Mouse (Mus musculus): ENCODE data around the gene Gm29797. TPM values are rescaled to one million over a fixed set of nuclear protein-coding genes. Genes with fewer than 3 reads are reported as not detected.

Gm29797 gene
- polyA plus RNA-seq, 1 experiment from 2014 or later, result not detected

DNA sequence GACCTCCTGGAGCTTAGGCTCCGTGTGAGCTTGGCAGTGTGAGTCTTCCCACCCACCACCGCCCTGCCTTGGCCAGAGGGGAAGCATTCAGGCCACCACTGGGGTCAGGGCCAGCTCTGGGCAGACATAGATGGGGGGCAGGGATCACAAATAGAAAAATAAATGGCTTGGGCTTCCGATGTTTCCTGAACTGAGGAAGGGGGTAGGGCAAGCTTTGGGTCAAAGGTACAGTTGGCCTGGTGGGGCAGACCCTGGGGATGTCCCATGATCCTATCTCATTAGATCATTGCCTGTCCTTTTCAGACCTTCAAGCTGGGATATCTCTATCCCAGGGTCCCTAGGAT, 20.9 kb downstream of the Gm29797 start:
- Histone ChIP-seq H3K4me3 (ENCODE audit: low read length) (no peak overlapping the region), H3K4me1 (ENCODE audit: control insufficient read depth, insufficient read depth, low read length) (peaks cover 14% of the 10 kb centered on the region), H3K27me3 (ENCODE audit: control insufficient read depth, insufficient read depth, low read length) (peaks cover 8% of the 10 kb centered on the region), H3K27ac (ENCODE audit: low read length) (peak overlapping the region; percentile 78), H3K4me2 (ENCODE audit: low read depth, low read length) (no peak overlapping the region), H3K9me3 (replicated peaks; ENCODE audit: control insufficient read depth, low read length) (no peaks in the 10 kb centered on the region), H3K9ac (ENCODE audit: low read length) (no peak overlapping the region), H3K36me3 (ENCODE audit: control insufficient read depth, insufficient read depth) (no peaks in the 10 kb centered on the region)
- WGBS, result 46% methylated on average over 3 of the region's 3 CpGs
- no peak for ATAC-seq (replicated peaks; ENCODE audit: extremely low read depth, insufficient read depth, low FRiP score)

DNA sequence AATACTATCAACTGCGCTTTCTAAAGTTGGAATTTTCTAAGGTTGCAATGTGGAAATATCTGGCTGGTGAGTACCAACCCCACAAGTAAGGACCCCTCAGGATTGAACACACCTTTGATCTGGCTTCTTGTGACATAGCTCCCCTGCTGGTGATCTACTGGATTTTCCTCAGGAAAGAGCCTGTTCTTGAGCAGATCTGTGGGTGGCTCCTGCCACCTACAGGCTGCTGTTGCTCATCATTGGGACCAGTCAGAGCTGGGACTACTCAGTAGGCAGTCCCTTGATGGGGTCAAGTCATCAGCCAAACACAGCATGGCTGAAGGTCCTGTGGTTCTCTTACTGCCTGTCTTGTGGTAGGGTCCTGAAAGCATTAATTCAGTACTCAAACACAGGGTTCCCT, 21.9 kb downstream of the Gm29797 start:
- no peaks in the 10 kb centered on the region for H3K36me3 ChIP-seq (ENCODE audit: control insufficient read depth, insufficient read depth)
- ATAC-seq (replicated peaks; ENCODE audit: extremely low read depth, insufficient read depth, low FRiP score), result peak; percentile 63
- WGBS, result 35% methylated on average over 1 of the region's 1 CpGs

GRCm38 (mm10) chr2:181679951-181680715, 23.3 kb downstream of the Gm29797 start, which contains the start of gene Tcea2:
Gene Tcea2, plus strand, starts transcription at chr2:181680310.
- under 1% methylated on average over 56 of the region's 69 CpGs for WGBS
- H3K4me1 ChIP-seq (ENCODE audit: control insufficient read depth, insufficient read depth, low read length), result peaks cover 14% of the 10 kb centered on the region
- H3K27me3 ChIP-seq (ENCODE audit: control insufficient read depth, insufficient read depth, low read length), result no peaks in the 10 kb centered on the region
- H3K9ac ChIP-seq (ENCODE audit: low read length), result peak within 1 kb of the TSS; percentile 78
- no peaks in the 10 kb centered on the region for H3K9me3 ChIP-seq (replicated peaks; ENCODE audit: control insufficient read depth, low read length)
- peak within 1 kb of the TSS; percentile 79 for H3K4me2 ChIP-seq (ENCODE audit: low read depth, low read length)
- H3K36me3 ChIP-seq (ENCODE audit: control insufficient read depth, insufficient read depth), result peaks cover 2% of the 10 kb centered on the region; the same call in 1 of the 2 replicates
- peak within 1 kb of the TSS; percentile 76 for H3K4me3 ChIP-seq (ENCODE audit: low read length)
- peak within 1 kb of the TSS; percentile 56 for H3K27ac ChIP-seq (ENCODE audit: low read length)
- peak; percentile 39 for ATAC-seq (replicated peaks; ENCODE audit: extremely low read depth, insufficient read depth, low FRiP score)

More for the DNA sequence above, 21.9 kb downstream of the Gm29797 start:
- Histone ChIP-seq H3K27me3 (ENCODE audit: control insufficient read depth, insufficient read depth, low read length) (no peaks in the 10 kb centered on the region), H3K4me3 (ENCODE audit: low read length) (no peak overlapping the region), H3K9me3 (replicated peaks; ENCODE audit: control insufficient read depth, low read length) (no peaks in the 10 kb centered on the region), H3K27ac (ENCODE audit: low read length) (no peak overlapping the region; the same call in 1 of the 2 replicates), H3K4me2 (ENCODE audit: low read depth, low read length) (no peak overlapping the region), H3K4me1 (ENCODE audit: control insufficient read depth, insufficient read depth, low read length) (peaks cover 14% of the 10 kb centered on the region), H3K9ac (ENCODE audit: low read length) (no peak overlapping the region)

GRCm38 (mm10) chr2:181680716-181681117, 23.9 kb downstream of the Gm29797 start:
- peak overlapping the region; percentile 78 for H3K9ac ChIP-seq (ENCODE audit: low read length)
- H3K36me3 ChIP-seq (ENCODE audit: control insufficient read depth, insufficient read depth), result peaks cover 2% of the 10 kb centered on the region; the same call in 1 of the 2 replicates
- H3K27me3 ChIP-seq (ENCODE audit: control insufficient read depth, insufficient read depth, low read length), result no peaks in the 10 kb centered on the region
- peak; percentile 8 for ATAC-seq (replicated peaks; ENCODE audit: extremely low read depth, insufficient read depth, low FRiP score)
- H3K4me1 ChIP-seq (ENCODE audit: control insufficient read depth, insufficient read depth, low read length), result peaks cover 8% of the 10 kb centered on the region
- peak overlapping the region; percentile 76 for H3K4me3 ChIP-seq (ENCODE audit: low read length)
- peak overlapping the region; percentile 79 for H3K4me2 ChIP-seq (ENCODE audit: low read depth, low read length)
- no peak overlapping the region; the same call in 1 of the 2 replicates for H3K27ac ChIP-seq (ENCODE audit: low read length)
- no peaks in the 10 kb centered on the region for H3K9me3 ChIP-seq (replicated peaks; ENCODE audit: control insufficient read depth, low read length)
- 15% methylated on average over 7 of the region's 7 CpGs for WGBS

- Histone ChIP-seq H3K9ac (ENCODE audit: low read length) (no peak overlapping the region), H3K27ac (ENCODE audit: low read length) (no peak overlapping the region), H3K4me1 (ENCODE audit: control insufficient read depth, insufficient read depth, low read length) (peaks cover 7% of the 10 kb centered on the region; the same call in 1 of the 2 replicates), H3K36me3 (ENCODE audit: control insufficient read depth, insufficient read depth) (peaks cover 2% of the 10 kb centered on the region; the same call in 1 of the 2 replicates), H3K9me3 (replicated peaks; ENCODE audit: control insufficient read depth, low read length) (no peaks in the 10 kb centered on the region), H3K27me3 (ENCODE audit: control insufficient read depth, insufficient read depth, low read length) (no peaks in the 10 kb centered on the region), H3K4me2 (ENCODE audit: low read depth, low read length) (no peak overlapping the region), H3K4me3 (ENCODE audit: low read length) (no peak overlapping the region)
- WGBS, result 84% methylated on average over 1 of the region's 1 CpGs
- ATAC-seq (replicated peaks; ENCODE audit: extremely low read depth, insufficient read depth, low FRiP score), result no peak
These were observed 25.1 kb downstream of the Gm29797 start for GRCm38 (mm10) chr2:181681978-181682377.

DNA sequence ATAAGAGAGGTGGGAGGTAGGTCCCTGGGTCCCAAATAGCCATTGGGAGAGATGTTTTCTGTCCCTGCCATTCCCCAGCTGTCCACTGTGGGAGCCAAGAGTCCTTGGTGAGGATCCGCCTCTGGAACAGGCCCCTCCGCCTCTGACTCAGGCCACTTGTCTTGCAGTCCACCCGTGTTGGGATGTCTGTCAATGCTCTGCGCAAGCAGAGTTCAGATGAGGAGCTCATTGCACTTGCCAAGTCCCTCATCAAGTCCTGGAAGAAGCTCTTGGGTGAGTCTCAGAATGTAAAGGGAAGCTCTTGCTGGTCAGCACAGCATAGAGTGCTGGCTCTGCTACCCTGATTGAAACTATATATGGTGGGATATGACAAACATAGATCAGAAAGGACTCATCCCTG, 26.5 kb downstream of the Gm29797 start:
- no peak for ATAC-seq (replicated peaks; ENCODE audit: extremely low read depth, insufficient read depth, low FRiP score)
- H3K4me1 ChIP-seq (ENCODE audit: control insufficient read depth, insufficient read depth, low read length), result peaks cover 7% of the 10 kb centered on the region; the same call in 1 of the 2 replicates
- no peaks in the 10 kb centered on the region for H3K27me3 ChIP-seq (ENCODE audit: control insufficient read depth, insufficient read depth, low read length)
- peaks cover 7% of the 10 kb centered on the region; the same call in 1 of the 2 replicates for H3K36me3 ChIP-seq (ENCODE audit: control insufficient read depth, insufficient read depth)
- H3K9ac ChIP-seq (ENCODE audit: low read length), result no peak overlapping the region
- WGBS, result 51% methylated on average over 4 of the region's 4 CpGs
- no peak overlapping the region for H3K4me2 ChIP-seq (ENCODE audit: low read depth, low read length)
- no peak overlapping the region for H3K4me3 ChIP-seq (ENCODE audit: low read length)
- no peaks in the 10 kb centered on the region for H3K9me3 ChIP-seq (replicated peaks; ENCODE audit: control insufficient read depth, low read length)
- no peak overlapping the region for H3K27ac ChIP-seq (ENCODE audit: low read length)

- H3K9ac ChIP-seq (ENCODE audit: low read length), result no peak overlapping the region
- ATAC-seq (replicated peaks; ENCODE audit: extremely low read depth, insufficient read depth, low FRiP score), result no peak
- peaks cover 14% of the 10 kb centered on the region; the same call in 1 of the 2 replicates for H3K36me3 ChIP-seq (ENCODE audit: control insufficient read depth, insufficient read depth)
- no peak overlapping the region for H3K4me2 ChIP-seq (ENCODE audit: low read depth, low read length)
- H3K4me1 ChIP-seq (ENCODE audit: control insufficient read depth, insufficient read depth, low read length), result peaks cover 3% of the 10 kb centered on the region; the same call in 1 of the 2 replicates
- H3K27me3 ChIP-seq (ENCODE audit: control insufficient read depth, insufficient read depth, low read length), result no peaks in the 10 kb centered on the region
- 53% methylated on average over 1 of the region's 1 CpGs for WGBS
- H3K27ac ChIP-seq (ENCODE audit: low read length), result no peak overlapping the region
- no peak overlapping the region for H3K4me3 ChIP-seq (ENCODE audit: low read length)
- H3K9me3 ChIP-seq (replicated peaks; ENCODE audit: control insufficient read depth, low read length), result no peaks in the 10 kb centered on the region
These were observed 27.9 kb downstream of the Gm29797 start for GRCm38 (mm10) chr2:181684713-181685112.

DNA sequence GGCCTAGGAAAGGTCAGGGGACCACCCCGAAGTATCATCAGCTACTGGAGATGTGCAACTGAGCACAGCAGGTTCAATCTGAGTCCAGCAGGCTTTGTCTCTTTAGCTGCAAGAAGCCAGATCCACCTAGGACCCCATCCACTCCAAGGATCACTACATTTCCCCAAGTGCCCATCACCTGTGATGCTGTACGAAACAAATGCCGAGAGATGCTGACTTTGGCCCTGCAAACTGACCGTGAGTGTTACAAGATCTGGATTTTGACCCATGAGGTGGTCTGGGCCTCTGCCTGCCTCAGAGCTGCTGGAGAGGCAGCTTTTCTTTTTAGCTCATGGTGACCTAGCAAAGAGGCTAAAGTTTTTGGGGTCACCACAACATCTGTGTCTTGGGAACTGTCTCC, 28.9 kb downstream of the Gm29797 start:
- Histone ChIP-seq H3K36me3 (ENCODE audit: control insufficient read depth, insufficient read depth) (peaks cover 14% of the 10 kb centered on the region; the same call in 1 of the 2 replicates), H3K4me3 (ENCODE audit: low read length) (no peak overlapping the region), H3K9ac (ENCODE audit: low read length) (no peak overlapping the region), H3K4me1 (ENCODE audit: control insufficient read depth, insufficient read depth, low read length) (peaks cover 3% of the 10 kb centered on the region; the same call in 1 of the 2 replicates), H3K27ac (ENCODE audit: low read length) (no peak overlapping the region), H3K27me3 (ENCODE audit: control insufficient read depth, insufficient read depth, low read length) (no peaks in the 10 kb centered on the region), H3K4me2 (ENCODE audit: low read depth, low read length) (no peak overlapping the region), H3K9me3 (replicated peaks; ENCODE audit: control insufficient read depth, low read length) (no peaks in the 10 kb centered on the region)
- WGBS, result 85% methylated on average over 4 of the region's 4 CpGs
- no peak for ATAC-seq (replicated peaks; ENCODE audit: extremely low read depth, insufficient read depth, low FRiP score)

- 94% methylated on average over 8 of the region's 8 CpGs for WGBS
- no peak for ATAC-seq (replicated peaks; ENCODE audit: extremely low read depth, insufficient read depth, low FRiP score)
- Histone ChIP-seq H3K4me3 (ENCODE audit: low read length) (no peak overlapping the region), H3K4me2 (ENCODE audit: low read depth, low read length) (no peak overlapping the region), H3K36me3 (ENCODE audit: control insufficient read depth, insufficient read depth) (peaks cover 14% of the 10 kb centered on the region; the same call in 1 of the 2 replicates), H3K9me3 (replicated peaks; ENCODE audit: control insufficient read depth, low read length) (no peaks in the 10 kb centered on the region), H3K9ac (ENCODE audit: low read length) (no peak overlapping the region), H3K27me3 (ENCODE audit: control insufficient read depth, insufficient read depth, low read length) (no peaks in the 10 kb centered on the region), H3K27ac (ENCODE audit: low read length) (no peak overlapping the region), H3K4me1 (ENCODE audit: control insufficient read depth, insufficient read depth, low read length) (no peaks in the 10 kb centered on the region)
These were observed 30.8 kb downstream of the Gm29797 start for GRCm38 (mm10) chr2:181687586-181687985.
